Mouse (Mus musculus) testis, adult 2 months (tissue): Measurements from ENCODE around the gene Sirt5. TPM values are rescaled to one million over a fixed set of nuclear protein-coding genes. Genes with fewer than 3 reads are reported as not detected.

Source experiments
- H3K27ac ChIP-seq: fragments of 200-500 bp; 2 replicates; pipeline ENCODE4 v1.5.1; 2012; ENCODE audit warnings: low read depth, low read length; ENCODE audit not compliant: control insufficient read depth, insufficient read depth
- H3K27me3 ChIP-seq: fragments of 200-500 bp; 2 replicates; pipeline ENCODE4 v1.6.1; 2012; ENCODE audit warnings: mild to moderate bottlenecking, low read length, moderate library complexity; ENCODE audit not compliant: control insufficient read depth, insufficient read depth
- H3K36me3 ChIP-seq: fragments of 200-500 bp; 2 replicates; pipeline ENCODE4 v1.6.1; 2012; ENCODE audit warnings: mild to moderate bottlenecking, low read length; ENCODE audit not compliant: control insufficient read depth, insufficient read depth
- H3K4me1 ChIP-seq: fragments of 200-500 bp; 2 replicates; pipeline ENCODE4 v1.6.1; 2012; ENCODE audit warnings: low read length; ENCODE audit not compliant: control insufficient read depth, insufficient read depth
- H3K4me3 ChIP-seq: fragments of 200-500 bp; 2 replicates; pipeline ENCODE4 v1.5.1; 2012; ENCODE audit warnings: low read depth, mild to moderate bottlenecking, low read length, moderate library complexity, mixed read lengths; ENCODE audit not compliant: control insufficient read depth
- CTCF ChIP-seq: fragments of 200-500 bp; IDR thresholded peaks from 2 replicates; pipeline ENCODE4 v1.5.1; 2012; ENCODE audit warnings: low read depth, mild to moderate bottlenecking, inconsistent platforms, low read length, moderate library complexity; ENCODE audit not compliant: control insufficient read depth, insufficient read depth, insufficient replicate concordance
- POLR2A ChIP-seq: fragments of 200-500 bp; IDR thresholded peaks from 2 replicates; pipeline ENCODE4 v1.6.1; 2012; ENCODE audit warnings: low read depth, mild to moderate bottlenecking, inconsistent platforms, low read length, moderate library complexity; ENCODE audit not compliant: control insufficient read depth
- polyA plus RNA-seq: library from polyadenylated mRNA; depleted of rRNA; stranded (reverse); fragments of >200 nt; gene quantifications from 2 replicates; pipeline ENCODE4 v1.2.3, GENCODE M21; 2012; rRNA removed

Sirt5 gene
- polyA plus RNA-seq, 1 experiment, result 5.2 TPM

DNA sequence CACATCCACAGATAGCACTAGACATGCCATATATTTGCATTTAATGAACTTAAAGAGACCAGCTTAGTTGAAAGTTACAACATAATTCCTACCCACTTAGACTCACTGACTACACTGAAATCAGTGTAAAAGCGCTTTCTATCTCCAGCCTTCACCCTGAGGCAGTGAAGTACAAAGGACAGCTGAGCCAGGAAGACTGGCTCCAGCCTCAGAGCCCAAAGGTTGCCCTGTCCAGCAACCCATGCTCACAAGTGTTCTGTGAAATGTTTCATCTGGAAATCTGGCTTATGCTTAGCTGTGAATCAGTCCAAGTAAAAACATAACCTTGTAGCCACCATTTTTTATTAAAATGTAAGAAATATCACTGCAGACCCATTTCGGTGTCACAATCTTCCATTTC is 48.3 kb downstream of the Sirt5 start:
- Histone ChIP-seq H3K4me1 (no peaks in the 10 kb centered on the region), H3K4me3 (no peak overlapping the region), H3K36me3 (peaks cover 4% of the 10 kb centered on the region), H3K27me3 (no peaks in the 10 kb centered on the region), H3K27ac (no peak overlapping the region)
- TF ChIP-seq POLR2A (no peak), CTCF (no peak)

DNA sequence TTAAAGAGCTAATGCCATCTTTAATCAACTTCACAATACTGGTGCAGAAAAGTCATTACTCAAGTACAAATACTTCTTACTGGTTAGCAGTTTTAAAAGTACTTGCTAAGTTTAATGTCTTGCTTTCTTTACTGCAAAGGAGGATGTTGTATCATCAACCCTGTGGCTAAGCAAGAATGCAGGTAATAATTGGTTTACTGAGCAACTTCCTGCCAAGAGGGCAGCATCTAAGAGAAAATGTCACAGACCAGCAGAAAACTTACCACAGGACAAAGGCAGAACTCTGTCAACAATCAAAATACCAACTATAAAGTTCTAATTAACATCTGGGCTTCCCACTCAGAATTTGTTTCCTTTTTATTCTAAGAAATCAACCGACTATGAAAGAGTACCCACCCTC is 50.0 kb downstream of the Sirt5 start:
- no peaks in the 10 kb centered on the region for H3K27me3 ChIP-seq
- peaks cover 5% of the 10 kb centered on the region for H3K36me3 ChIP-seq
- no peaks in the 10 kb centered on the region for H3K4me1 ChIP-seq
- H3K27ac ChIP-seq, result no peak overlapping the region
- no peak overlapping the region for H3K4me3 ChIP-seq
- no peak for TF ChIP-seq POLR2A
- TF ChIP-seq CTCF, result no peak

DNA sequence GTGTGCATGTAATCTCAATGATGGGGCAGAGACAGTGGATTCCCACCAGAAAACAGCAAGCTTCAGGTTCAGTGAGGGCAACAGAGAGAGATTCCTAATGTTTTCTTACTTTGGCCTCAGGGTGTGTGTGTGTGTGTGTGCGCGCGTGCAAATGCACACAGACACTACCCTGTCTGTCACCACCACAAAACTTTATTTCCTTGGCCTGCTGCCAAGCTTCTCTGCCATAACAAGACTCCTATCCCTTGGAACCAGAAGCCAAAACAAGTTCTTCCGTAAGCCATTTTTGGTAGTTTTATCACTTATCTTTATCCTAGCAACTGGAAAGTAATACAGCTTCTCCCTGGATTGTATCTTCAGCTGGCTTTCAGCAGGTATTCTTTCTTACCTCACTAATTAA is 63.1 kb downstream of the Sirt5 start:
- no peaks in the 10 kb centered on the region for H3K27me3 ChIP-seq
- no peak overlapping the region for H3K4me3 ChIP-seq
- TF ChIP-seq CTCF, result no peak
- no peak for TF ChIP-seq POLR2A
- H3K27ac ChIP-seq, result no peak overlapping the region
- H3K36me3 ChIP-seq, result no peaks in the 10 kb centered on the region; the same call in 1 of the 2 replicates
- no peaks in the 10 kb centered on the region for H3K4me1 ChIP-seq

- Histone ChIP-seq H3K27me3 (no peaks in the 10 kb centered on the region), H3K36me3 (no peaks in the 10 kb centered on the region), H3K4me1 (no peaks in the 10 kb centered on the region), H3K27ac (no peak overlapping the region), H3K4me3 (no peak overlapping the region)
- TF ChIP-seq POLR2A, result no peak
- no peak for TF ChIP-seq CTCF
Measured at GRCm38 (mm10) chr13:43433395-43433794, 68.1 kb downstream of the Sirt5 start.

- no peak for TF ChIP-seq POLR2A
- no peak for TF ChIP-seq CTCF
- H3K27me3 ChIP-seq, result no peaks in the 10 kb centered on the region
- no peak overlapping the region for H3K27ac ChIP-seq
- H3K4me1 ChIP-seq, result no peaks in the 10 kb centered on the region
- H3K36me3 ChIP-seq, result no peaks in the 10 kb centered on the region
- H3K4me3 ChIP-seq, result no peak overlapping the region
Measured at GRCm38 (mm10) chr13:43440376-43440775, 75.1 kb downstream of the Sirt5 start.

DNA sequence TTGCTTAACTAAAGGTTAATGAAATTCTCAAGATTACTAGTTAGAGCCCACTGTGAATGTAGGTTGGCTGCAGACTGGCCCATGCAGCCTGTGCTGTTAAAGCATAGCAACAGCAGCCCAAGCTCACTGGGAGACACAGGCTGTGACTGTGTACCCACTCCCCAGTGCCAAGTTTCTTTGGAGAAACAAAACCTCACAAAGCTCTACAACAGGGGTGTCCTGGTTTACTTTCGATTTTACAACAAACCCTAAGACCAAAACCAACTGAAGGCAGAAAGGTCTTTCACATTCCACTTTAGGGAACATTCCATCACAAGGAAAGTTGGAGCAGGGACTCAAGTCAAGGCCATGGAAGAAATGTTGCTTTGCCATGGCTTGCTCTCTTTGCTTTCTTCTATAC is 77.3 kb downstream of the Sirt5 start:
- Histone ChIP-seq H3K4me3 (no peak overlapping the region), H3K27ac (no peak overlapping the region), H3K4me1 (no peaks in the 10 kb centered on the region; the same call in 1 of the 2 replicates), H3K36me3 (no peaks in the 10 kb centered on the region), H3K27me3 (no peaks in the 10 kb centered on the region)
- TF ChIP-seq CTCF, result no peak
- no peak for TF ChIP-seq POLR2A

- TF ChIP-seq POLR2A (no peak), CTCF (no peak)
- Histone ChIP-seq H3K27ac (no peak overlapping the region), H3K4me3 (no peak overlapping the region), H3K36me3 (no peaks in the 10 kb centered on the region), H3K4me1 (no peaks in the 10 kb centered on the region; the same call in 1 of the 2 replicates), H3K27me3 (no peaks in the 10 kb centered on the region)
Measured at GRCm38 (mm10) chr13:43443706-43444105, 78.4 kb downstream of the Sirt5 start.

DNA sequence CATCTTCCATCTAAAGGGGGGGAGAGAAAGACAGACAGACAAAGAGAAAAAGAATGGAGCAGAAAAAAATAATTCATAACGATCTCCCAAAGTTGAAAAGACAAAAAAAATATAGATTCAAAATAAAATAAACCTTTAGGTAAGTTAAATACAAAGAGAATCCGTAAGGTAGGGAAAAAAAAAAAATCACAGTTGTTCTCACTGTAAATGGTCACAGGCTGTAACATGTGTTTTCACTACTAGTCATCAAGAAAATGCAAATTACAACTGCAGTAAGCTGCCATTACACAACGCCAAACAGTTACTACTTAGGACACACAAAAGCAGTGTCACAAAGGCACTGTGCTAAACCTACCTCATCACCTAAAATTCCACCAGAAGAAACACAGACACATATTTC is 79.4 kb downstream of the Sirt5 start:
- no peak for TF ChIP-seq POLR2A
- no peak for TF ChIP-seq CTCF
- no peaks in the 10 kb centered on the region for H3K36me3 ChIP-seq
- H3K4me3 ChIP-seq, result no peak overlapping the region

More for the DNA sequence above, 79.4 kb downstream of the Sirt5 start:
- H3K27me3 ChIP-seq, result no peaks in the 10 kb centered on the region
- no peak overlapping the region for H3K27ac ChIP-seq
- H3K4me1 ChIP-seq, result no peaks in the 10 kb centered on the region; the same call in 1 of the 2 replicates

Other genes starting within 250 kb of the Sirt5 start
- 18.1 and 19.6 TPM in 2 replicates for gene Tbc1d7, start 194.0 kb upstream of the Sirt5 start, polyA plus RNA-seq
- gene Gfod1, start 61.3 kb upstream of the Sirt5 start, polyA plus RNA-seq, result 0.17 and 0.19 TPM in 2 replicates
- gene Nol7, start 32.9 kb downstream of the Sirt5 start, polyA plus RNA-seq, result 7.6 and 12.5 TPM in 2 replicates
- 141 and 164 TPM in 2 replicates for gene Ranbp9, start 115.8 kb downstream of the Sirt5 start, polyA plus RNA-seq
- gene Mcur1, start 194.7 kb downstream of the Sirt5 start, polyA plus RNA-seq, result 1.2 and 1.5 TPM in 2 replicates